Mouse (Mus musculus): Measurements from ENCODE around the gene Snx27.

GRCm38 (mm10) chr3:94616717-94617116 lies 34.2 kb upstream of the Snx27 start:
- TF ChIP-seq CTCF (IDR thresholded peaks at IDR 0.05; ENCODE audit: low read depth, low read length) (peak; percentile 81), POLR2A (IDR thresholded peaks at IDR 0.05; ENCODE audit: borderline replicate concordance, low read depth, low read length) (no peak)

Data from bone marrow macrophage, adult 2 months (primary cell).